Mouse (Mus musculus): ENCODE measurements around the gene Cnr1.

Cnr1 gene

GRCm38 (mm10) chr4:33931347-33931746 is 7.0 kb downstream of the Cnr1 start:
- DNase-seq (ENCODE audit: low read depth, low spot score): no peak

- DNase-seq (ENCODE audit: low read depth, low spot score): no peak
Observed at GRCm38 (mm10) chr4:33941557-33941956, 17.2 kb downstream of the Cnr1 start.

GRCm38 (mm10) chr4:33943936-33944335 is 19.5 kb downstream of the Cnr1 start:
- no peak for DNase-seq (ENCODE audit: low read depth, low spot score)

DNA sequence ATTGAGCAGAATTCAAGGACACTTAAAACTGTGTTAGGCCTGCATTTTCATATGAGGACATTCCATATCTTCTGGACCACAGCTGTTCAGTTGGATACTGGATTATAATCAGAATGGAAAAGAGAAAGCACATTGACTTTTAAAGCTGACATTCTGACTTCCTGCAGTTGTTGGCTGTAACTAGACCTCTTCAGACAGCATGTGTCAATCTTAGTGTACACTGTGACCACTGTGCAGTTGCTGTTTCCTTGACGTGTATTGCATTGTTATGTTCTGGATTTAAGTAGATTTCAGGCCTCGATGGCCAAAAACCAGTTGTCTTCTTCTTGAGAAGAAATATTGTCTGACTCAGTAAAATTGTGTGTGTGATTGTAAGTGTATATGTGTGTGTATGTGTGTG is 21.3 kb downstream of the Cnr1 start:
- DNase-seq (ENCODE audit: low read depth, low spot score): no peak

GRCm38 (mm10) chr4:33947584-33947983 is 23.2 kb downstream of the Cnr1 start:
- DNase-seq (ENCODE audit: low read depth, low spot score): no peak

- DNase-seq (ENCODE audit: low read depth, low spot score): no peak
Observed at GRCm38 (mm10) chr4:33957398-33957797, 33.0 kb downstream of the Cnr1 start.

DNA sequence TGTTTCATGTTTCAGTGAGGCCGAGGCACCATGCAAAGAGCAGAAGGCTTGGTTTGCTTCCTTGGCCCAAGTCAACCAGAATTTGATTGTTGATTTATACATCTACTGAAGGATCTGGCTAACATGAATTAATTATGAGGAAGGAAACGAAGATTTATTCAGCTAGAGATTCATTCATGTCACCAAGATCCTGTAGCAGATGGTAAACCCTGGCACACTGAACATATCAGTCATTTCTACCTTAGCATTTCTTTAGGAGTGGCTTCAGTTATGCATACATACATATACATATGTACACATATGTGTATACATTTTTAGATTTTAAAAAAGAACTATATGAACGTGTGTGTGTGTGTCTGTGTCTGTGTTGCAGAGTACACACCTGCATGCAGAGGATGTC is 34.1 kb downstream of the Cnr1 start:
- no peak for DNase-seq (ENCODE audit: low read depth, low spot score)

- no peak for DNase-seq (ENCODE audit: low read depth, low spot score)
Observed at GRCm38 (mm10) chr4:33959841-33960240, 35.4 kb downstream of the Cnr1 start.

GRCm38 (mm10) chr4:33970726-33971125 is 46.3 kb downstream of the Cnr1 start:
- no peak for DNase-seq (ENCODE audit: low read depth, low spot score)

GRCm38 (mm10) chr4:33988466-33989089 is 64.2 kb downstream of the Cnr1 start:
- DNase-seq (ENCODE audit: low read depth, low spot score): no peak

- peak; percentile 3 for DNase-seq (ENCODE audit: low read depth, low spot score)
Observed at GRCm38 (mm10) chr4:33992687-33993086, 68.3 kb downstream of the Cnr1 start.

- no peak for DNase-seq (ENCODE audit: low read depth, low spot score)
Observed at GRCm38 (mm10) chr4:33996382-33996781, 72.0 kb downstream of the Cnr1 start.
